Comparison of ENCODE assay signal across 18 mouse cellular contexts in genomic region chr13:104960206-104960928, GRCm38 (mm10).
A peak's percentile ranks its signal among the peaks of the same experiment; 100 is the strongest.
DNase-seq lines count a peak whose midpoint lies in the region; ATAC-seq and TF ChIP-seq lines count a peak whose summit lies in the region.
"Had no signal": no experiment of that assay in that cellular context is flagged by ENCODE, and none has a peak within 500 bp of the region (broad histone marks: within the 10 kb centered on the region; RNA-seq: fewer than 3 reads in every experiment).

No protein-coding gene starts in this region.

- no peak for TF ChIP-seq CTCF in hindbrain, postnatal 0 days (IDR thresholded peaks at IDR 0.05; ENCODE audit: low read depth)
- no peak for TF ChIP-seq CTCF in midbrain, postnatal 0 days (IDR thresholded peaks at IDR 0.05)

- 57% methylated on average over 7 of the region's 7 CpGs for WGBS in hindbrain, postnatal 0 days
- WGBS in hindbrain, embryonic 13.5 days: 76% methylated on average over 7 of the region's 7 CpGs
- WGBS in midbrain, embryonic 12.5 days: 84% methylated on average over 7 of the region's 7 CpGs
- 75% methylated on average over 7 of the region's 7 CpGs for WGBS in midbrain, postnatal 0 days
- 85% methylated on average over 7 of the region's 7 CpGs for WGBS in kidney, embryonic 16.5 days

- H3K4me2 ChIP-seq in hindbrain, postnatal 0 days (ENCODE audit: low read depth, low read length): no peak overlapping the region; the same call in 1 of the 2 replicates
- no peak overlapping the region for H3K4me2 ChIP-seq in hindbrain, embryonic 13.5 days
- no peak overlapping the region for H3K4me2 ChIP-seq in midbrain, embryonic 12.5 days (replicated peaks)
- H3K4me2 ChIP-seq in midbrain, postnatal 0 days (ENCODE audit: low read depth, low read length, poor library complexity, severe bottlenecking): no peak overlapping the region
- no peak overlapping the region for H3K4me2 ChIP-seq in kidney, embryonic 16.5 days (replicated peaks; ENCODE audit: low read depth, low read length)
- H3K4me2 ChIP-seq: forebrain, embryonic 13.5 days; heart, embryonic 11.5 days; hindbrain, embryonic 14.5 days; limb, embryonic 12.5 days; liver, embryonic 13.5 days; lung, embryonic 14.5 days had no signal

- H3K9ac ChIP-seq in hindbrain, postnatal 0 days (replicated peaks; ENCODE audit: low read length): no peak overlapping the region
- H3K9ac ChIP-seq in hindbrain, embryonic 13.5 days: no peak overlapping the region
- H3K9ac ChIP-seq in midbrain, embryonic 12.5 days (replicated peaks): no peak overlapping the region
- H3K9ac ChIP-seq in midbrain, postnatal 0 days (replicated peaks; ENCODE audit: low read length, poor library complexity, severe bottlenecking): no peak overlapping the region
- H3K9ac ChIP-seq in kidney, embryonic 16.5 days (replicated peaks; ENCODE audit: low read length): no peak overlapping the region
- H3K9ac ChIP-seq: forebrain, embryonic 13.5 days; hindbrain, embryonic 14.5 days; limb, embryonic 12.5 days; liver, embryonic 13.5 days; lung, embryonic 14.5 days had no signal

- H3K36me3 ChIP-seq in hindbrain, postnatal 0 days (ENCODE audit: insufficient read depth, low read length): no peaks in the 10 kb centered on the region
- peaks cover 2% of the 10 kb centered on the region for H3K36me3 ChIP-seq in hindbrain, embryonic 13.5 days
- H3K36me3 ChIP-seq in midbrain, embryonic 12.5 days: no peaks in the 10 kb centered on the region
- H3K36me3 ChIP-seq in midbrain, postnatal 0 days (ENCODE audit: insufficient read depth, low read length): 0 out of 2 replicates have a peak, but pooled peaks cover 1% of the 10 kb centered on the region
- no peaks in the 10 kb centered on the region for H3K36me3 ChIP-seq in kidney, embryonic 16.5 days (ENCODE audit: insufficient read depth, low read length)
- H3K36me3 ChIP-seq: limb, embryonic 12.5 days; liver, embryonic 13.5 days had no signal

- peak; percentile 21 for ATAC-seq in cerebellum, adult (ENCODE audit: insufficient number of reproducible peaks, low FRiP score, low TSS enrichment)
- ATAC-seq in hindbrain, postnatal 0 days: 0 out of 2 replicates have a peak, but pooled peaks have one; percentile 16
- no peak for ATAC-seq in hindbrain, embryonic 13.5 days (ENCODE audit: low FRiP score)
- 0 out of 2 replicates have a peak, but pooled peaks have one; percentile 19 for ATAC-seq in midbrain, embryonic 12.5 days (ENCODE audit: low FRiP score, low read depth)
- ATAC-seq in midbrain, postnatal 0 days (ENCODE audit: low FRiP score): no peak
- no peak for ATAC-seq in kidney, embryonic 16.5 days (ENCODE audit: low FRiP score, low TSS enrichment)

- H3K27me3 ChIP-seq in hindbrain, postnatal 0 days (ENCODE audit: insufficient read depth, low read length): no peaks in the 10 kb centered on the region
- H3K27me3 ChIP-seq in hindbrain, embryonic 13.5 days: no peaks in the 10 kb centered on the region
- H3K27me3 ChIP-seq in midbrain, embryonic 12.5 days: no peaks in the 10 kb centered on the region
- H3K27me3 ChIP-seq in midbrain, postnatal 0 days (ENCODE audit: insufficient read depth, low read length): no peaks in the 10 kb centered on the region
- H3K27me3 ChIP-seq in kidney, embryonic 16.5 days (ENCODE audit: insufficient read depth, low read length): no peaks in the 10 kb centered on the region
- H3K27me3 ChIP-seq: forebrain, embryonic 13.5 days; limb, embryonic 12.5 days; liver, embryonic 13.5 days had no signal

- peak overlapping the region; percentile 60; the same call in 1 of the 2 replicates for H3K27ac ChIP-seq in hindbrain, postnatal 0 days
- no peak overlapping the region for H3K27ac ChIP-seq in hindbrain, embryonic 13.5 days
- H3K27ac ChIP-seq in midbrain, embryonic 12.5 days (replicated peaks): no peak overlapping the region
- no peak overlapping the region for H3K27ac ChIP-seq in midbrain, postnatal 0 days (ENCODE audit: low read depth, low read length)
- no peak overlapping the region for H3K27ac ChIP-seq in kidney, embryonic 16.5 days (ENCODE audit: low read length)
- H3K27ac ChIP-seq: forebrain, embryonic 13.5 days; hindbrain, embryonic 14.5 days; limb, embryonic 12.5 days; liver, embryonic 13.5 days had no signal

- no peak overlapping the region for H3K4me3 ChIP-seq in hindbrain, postnatal 0 days (ENCODE audit: low read length)
- no peak overlapping the region for H3K4me3 ChIP-seq in hindbrain, embryonic 13.5 days
- H3K4me3 ChIP-seq in midbrain, embryonic 12.5 days: no peak overlapping the region
- H3K4me3 ChIP-seq in midbrain, postnatal 0 days (ENCODE audit: low read depth, low read length): no peak overlapping the region
- H3K4me3 ChIP-seq in kidney, embryonic 16.5 days (ENCODE audit: low read length): no peak overlapping the region
- H3K4me3 ChIP-seq: forebrain, embryonic 13.5 days; limb, embryonic 12.5 days; liver, embryonic 13.5 days had no signal

- DNase-seq in cerebellum, postnatal 4 days (ENCODE audit: low spot score in 2 of 2): no peak
- DNase-seq in hindbrain, postnatal 0 days (ENCODE audit: low spot score): peak; percentile 18
- DNase-seq in midbrain, postnatal 0 days (ENCODE audit: low spot score): no peak
- DNase-seq in testis, postnatal 10 days (ENCODE audit: low spot score): no peak
- DNase-seq: adrenal gland, adult 8-10 months; kidney, adult 18-20 months; kidney, postnatal 10 days; liver, embryonic 13.5 days; thymus, postnatal 36 days had no signal

- H3K4me1 ChIP-seq in hindbrain, postnatal 0 days (ENCODE audit: insufficient read depth, low read length): peaks cover 12% of the 10 kb centered on the region
- H3K4me1 ChIP-seq in hindbrain, embryonic 13.5 days (replicated peaks): peaks cover 10% of the 10 kb centered on the region; the same call in 1 of the 2 replicates
- H3K4me1 ChIP-seq in midbrain, embryonic 12.5 days: no peaks in the 10 kb centered on the region
- H3K4me1 ChIP-seq in midbrain, postnatal 0 days (ENCODE audit: insufficient read depth, low read length): no peaks in the 10 kb centered on the region
- no peaks in the 10 kb centered on the region for H3K4me1 ChIP-seq in kidney, embryonic 16.5 days (ENCODE audit: insufficient read depth, low read length)
- H3K4me1 ChIP-seq: liver, embryonic 13.5 days had no signal

- no peaks in the 10 kb centered on the region for H3K9me3 ChIP-seq in hindbrain, postnatal 0 days (ENCODE audit: low read length)
- H3K9me3 ChIP-seq in hindbrain, embryonic 13.5 days: no peaks in the 10 kb centered on the region
- no peaks in the 10 kb centered on the region for H3K9me3 ChIP-seq in midbrain, embryonic 12.5 days
- no peaks in the 10 kb centered on the region for H3K9me3 ChIP-seq in midbrain, postnatal 0 days (ENCODE audit: low read length)
- no peaks in the 10 kb centered on the region for H3K9me3 ChIP-seq in kidney, embryonic 16.5 days (ENCODE audit: low read length)
- H3K9me3 ChIP-seq: forebrain, embryonic 13.5 days; limb, embryonic 12.5 days; liver, embryonic 13.5 days had no signal

Comparison
In these comparisons a context has a peak if more than half of its experiments do, and no peak if none do; other contexts are left out.
1. ATAC-seq: peak in cerebellum, adult (single experiment), hindbrain, postnatal 0 days (single experiment) and midbrain, embryonic 12.5 days (single experiment); none in hindbrain, embryonic 13.5 days (single experiment), midbrain, postnatal 0 days (single experiment) and kidney, embryonic 16.5 days (single experiment).